Mouse (Mus musculus): ENCODE data around the gene Rbm20. TPM values are rescaled to one million over a fixed set of nuclear protein-coding genes. Genes with fewer than 3 reads are reported as not detected.

Gene Rbm20
- total and polyA plus RNA-seq, 3 experiments = 0.36 to 2.6 (median 2.3) TPM

DNA sequence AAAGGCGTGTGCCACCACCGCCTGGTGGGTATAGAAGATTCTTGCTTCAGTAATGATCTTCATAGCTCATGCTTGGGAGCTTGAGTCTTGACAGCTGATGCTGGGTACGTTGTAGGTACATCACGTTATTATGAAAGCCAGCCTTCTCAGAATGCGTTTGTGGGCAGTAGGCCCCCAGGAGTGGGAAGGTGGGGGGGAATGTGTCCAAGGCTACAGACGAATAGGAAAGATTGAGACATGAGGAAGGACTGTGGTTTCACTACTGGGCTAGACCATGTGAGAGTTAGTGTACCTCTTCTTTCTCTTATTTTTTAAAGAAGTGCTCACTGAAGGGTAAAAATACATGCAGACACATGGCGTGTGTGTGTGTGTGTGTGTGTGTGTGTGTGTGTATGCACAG is 8.3 kb upstream of the Rbm20 start:
- TF ChIP-seq POLR2AphosphoS5 (IDR thresholded peaks at IDR 0.05; ENCODE audit: insufficient replicate concordance, low read depth, low read length) = no peak
- TF ChIP-seq GATA1 (IDR thresholded peaks at IDR 0.05; ENCODE audit: borderline replicate concordance, low read length) = no peak
- no peak for TF ChIP-seq CTCF (IDR thresholded peaks at IDR 0.05; ENCODE audit: low read depth, low read length)
- TF ChIP-seq GATA2 (IDR thresholded peaks at IDR 0.05; ENCODE audit: borderline replicate concordance, low read depth, low read length) = no peak
- no peak for TF ChIP-seq TAL1 (conservative IDR thresholded peaks at IDR 0.05; ENCODE audit: low read depth, low read length)
- DNase-seq (ENCODE audit: low spot score) = no peak
- ATAC-seq (ENCODE audit: extremely low read depth, insufficient number of reproducible peaks, low FRiP score, poor library complexity, severe bottlenecking) = no peak
- Histone ChIP-seq H3K4me3 (ENCODE audit: low read depth, low read length) (no peak overlapping the region), H3K4me1 (ENCODE audit: insufficient read depth, low read depth, low read length) (no peaks in the 10 kb centered on the region), H3K9me3 (replicated peaks) (no peaks in the 10 kb centered on the region), H3K27me3 (ENCODE audit: insufficient read depth, low read length) (peaks cover 27% of the 10 kb centered on the region), H3K36me3 (replicated peaks) (no peaks in the 10 kb centered on the region)

- ATAC-seq (ENCODE audit: extremely low read depth, insufficient number of reproducible peaks, low FRiP score, poor library complexity, severe bottlenecking) = no peak
Measured at GRCm38 (mm10) chr19:53670625-53671141, 6.4 kb upstream of the Rbm20 start.

GRCm38 (mm10) chr19:53671432-53671831 is 5.7 kb upstream of the Rbm20 start:
- ATAC-seq (ENCODE audit: extremely low read depth, insufficient number of reproducible peaks, low FRiP score, poor library complexity, severe bottlenecking) (no peak), DNase-seq (ENCODE audit: low spot score) (no peak)
- H3K27me3 ChIP-seq (ENCODE audit: insufficient read depth, low read length) = peaks cover 34% of the 10 kb centered on the region
- H3K4me1 ChIP-seq (ENCODE audit: insufficient read depth, low read depth, low read length) = no peaks in the 10 kb centered on the region
- H3K9me3 ChIP-seq (replicated peaks) = no peaks in the 10 kb centered on the region
- H3K4me3 ChIP-seq (ENCODE audit: low read depth, low read length) = no peak overlapping the region
- H3K36me3 ChIP-seq (replicated peaks) = no peaks in the 10 kb centered on the region
- TF ChIP-seq GATA2 (IDR thresholded peaks at IDR 0.05; ENCODE audit: borderline replicate concordance, low read depth, low read length) = no peak

More at GRCm38 (mm10) chr19:53670625-53671141, 6.4 kb upstream of the Rbm20 start:
- H3K36me3 ChIP-seq (replicated peaks) = no peaks in the 10 kb centered on the region
- no peaks in the 10 kb centered on the region for H3K4me1 ChIP-seq (ENCODE audit: insufficient read depth, low read depth, low read length)
- peaks cover 33% of the 10 kb centered on the region for H3K27me3 ChIP-seq (ENCODE audit: insufficient read depth, low read length)
- TF ChIP-seq POLR2AphosphoS5 (IDR thresholded peaks at IDR 0.05; ENCODE audit: insufficient replicate concordance, low read depth, low read length) (no peak), CTCF (IDR thresholded peaks at IDR 0.05; ENCODE audit: low read depth, low read length) (no peak), GATA2 (IDR thresholded peaks at IDR 0.05; ENCODE audit: borderline replicate concordance, low read depth, low read length) (no peak), TAL1 (conservative IDR thresholded peaks at IDR 0.05; ENCODE audit: low read depth, low read length) (no peak), GATA1 (IDR thresholded peaks at IDR 0.05; ENCODE audit: borderline replicate concordance, low read length) (no peak)
- H3K4me3 ChIP-seq (ENCODE audit: low read depth, low read length) = no peak overlapping the region
- no peaks in the 10 kb centered on the region for H3K9me3 ChIP-seq (replicated peaks)
- DNase-seq (ENCODE audit: low spot score) = no peak

DNA sequence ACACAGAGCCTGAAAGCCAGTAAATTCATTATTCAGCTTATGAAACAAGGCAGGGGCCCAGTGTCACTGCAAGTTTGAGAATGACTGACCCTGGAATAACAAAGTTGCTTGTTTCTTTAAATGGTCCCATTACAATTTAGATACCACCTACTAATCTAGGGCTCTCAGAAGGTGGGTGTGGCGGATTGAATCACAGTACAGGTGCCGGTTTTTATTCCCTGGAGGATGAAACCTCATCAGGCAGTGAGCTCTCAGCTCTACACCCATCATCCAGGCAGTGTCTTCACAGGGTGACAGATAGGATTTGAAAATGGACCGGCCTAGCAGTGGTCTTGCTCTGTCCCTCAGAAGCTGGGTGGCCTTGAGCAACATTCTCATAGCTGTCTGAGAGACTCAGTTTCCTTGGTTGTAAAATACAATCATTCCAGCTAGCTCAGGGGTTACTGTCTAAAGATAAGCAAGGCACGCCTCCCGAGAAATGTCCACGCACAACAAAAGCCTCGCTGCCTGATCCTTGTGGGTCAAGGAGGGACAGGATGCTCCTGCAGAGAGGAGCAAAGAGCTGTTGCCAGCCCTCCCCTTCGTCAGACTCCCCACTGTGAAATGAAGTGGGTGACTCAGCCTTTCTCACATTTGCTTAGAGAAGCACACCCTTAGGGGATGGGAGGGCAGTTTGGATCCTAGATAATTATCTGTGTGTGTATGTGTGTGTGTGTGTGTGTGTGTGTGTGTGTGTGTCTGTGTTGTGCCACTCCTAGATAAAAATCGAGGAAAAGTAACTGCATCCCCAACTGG is 2.8 kb upstream of the Rbm20 start:
- no peak for TF ChIP-seq POLR2AphosphoS5 (IDR thresholded peaks at IDR 0.05; ENCODE audit: insufficient replicate concordance, low read depth, low read length)
- peaks cover 35% of the 10 kb centered on the region for H3K27me3 ChIP-seq (ENCODE audit: insufficient read depth, low read length)

DNA sequence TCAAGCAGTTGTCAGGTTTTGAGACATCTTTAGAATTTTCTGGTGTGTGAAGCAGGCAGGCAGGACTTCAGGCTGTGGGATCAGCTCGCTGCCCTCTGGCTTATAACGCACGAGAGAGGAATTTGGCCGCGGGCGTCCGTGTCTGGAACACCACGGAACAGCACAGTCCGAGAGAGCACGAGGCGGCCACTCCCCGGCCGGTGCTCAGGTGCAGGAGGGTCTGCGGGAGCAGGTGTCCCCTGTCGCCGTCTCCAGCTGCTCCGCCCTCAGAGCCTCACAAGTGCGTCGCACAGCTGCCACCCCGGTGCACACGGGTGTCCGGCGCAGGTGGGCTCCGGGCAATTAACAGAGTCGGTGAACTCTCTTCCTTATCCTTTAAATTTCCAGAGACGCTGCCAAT is 878 bp upstream of the Rbm20 start:
- Histone ChIP-seq H3K4me3 (ENCODE audit: low read depth, low read length) (no peak overlapping the region), H3K36me3 (replicated peaks) (no peaks in the 10 kb centered on the region), H3K27me3 (ENCODE audit: insufficient read depth, low read length) (peaks cover 23% of the 10 kb centered on the region), H3K9me3 (replicated peaks) (no peaks in the 10 kb centered on the region), H3K4me1 (ENCODE audit: insufficient read depth, low read depth, low read length) (no peaks in the 10 kb centered on the region)
- DNase-seq (ENCODE audit: low spot score) = no peak
- TF ChIP-seq GATA1 (IDR thresholded peaks at IDR 0.05; ENCODE audit: borderline replicate concordance, low read length) (no peak), GATA2 (IDR thresholded peaks at IDR 0.05; ENCODE audit: borderline replicate concordance, low read depth, low read length) (no peak), POLR2AphosphoS5 (IDR thresholded peaks at IDR 0.05; ENCODE audit: insufficient replicate concordance, low read depth, low read length) (no peak), CTCF (IDR thresholded peaks at IDR 0.05; ENCODE audit: low read depth, low read length) (no peak)
- no peak for ATAC-seq (ENCODE audit: extremely low read depth, insufficient number of reproducible peaks, low FRiP score, poor library complexity, severe bottlenecking)

More for the DNA sequence above, 2.8 kb upstream of the Rbm20 start:
- no peak for DNase-seq (ENCODE audit: low spot score)
- H3K36me3 ChIP-seq (replicated peaks) = no peaks in the 10 kb centered on the region
- no peak overlapping the region for H3K4me3 ChIP-seq (ENCODE audit: low read depth, low read length)
- ATAC-seq (ENCODE audit: extremely low read depth, insufficient number of reproducible peaks, low FRiP score, poor library complexity, severe bottlenecking) = no peak
- no peaks in the 10 kb centered on the region for H3K4me1 ChIP-seq (ENCODE audit: insufficient read depth, low read depth, low read length)
- H3K9me3 ChIP-seq (replicated peaks) = no peaks in the 10 kb centered on the region

DNA sequence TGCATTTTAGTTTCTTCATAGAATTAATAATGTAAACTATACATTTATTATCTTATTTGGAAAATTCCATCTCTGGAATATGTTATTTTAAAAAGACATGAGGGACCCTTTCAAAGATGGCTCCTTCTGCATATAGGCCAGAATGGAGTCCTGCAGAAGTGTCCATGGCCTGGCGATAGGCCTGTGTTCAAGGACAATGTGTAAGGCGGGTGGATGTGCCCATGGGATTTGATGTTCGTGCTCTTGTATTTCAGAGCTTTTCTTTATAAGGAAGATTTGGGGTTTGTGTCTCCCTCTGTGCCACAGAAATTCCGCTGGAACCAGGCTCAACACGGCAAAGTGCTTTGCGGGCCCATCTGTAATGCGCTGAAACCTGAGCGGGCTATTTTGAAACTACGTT is 2.1 kb downstream of the Rbm20 start:
- DNase-seq (ENCODE audit: low spot score) (no peak), ATAC-seq (ENCODE audit: extremely low read depth, insufficient number of reproducible peaks, low FRiP score, poor library complexity, severe bottlenecking) (no peak)
- Histone ChIP-seq H3K4me3 (ENCODE audit: low read depth, low read length) (no peak overlapping the region), H3K4me1 (ENCODE audit: insufficient read depth, low read depth, low read length) (no peaks in the 10 kb centered on the region), H3K9me3 (replicated peaks) (no peaks in the 10 kb centered on the region), H3K27me3 (ENCODE audit: insufficient read depth, low read length) (peaks cover 20% of the 10 kb centered on the region), H3K36me3 (replicated peaks) (no peaks in the 10 kb centered on the region)
- TF ChIP-seq GATA2 (IDR thresholded peaks at IDR 0.05; ENCODE audit: borderline replicate concordance, low read depth, low read length) (no peak), GATA1 (IDR thresholded peaks at IDR 0.05; ENCODE audit: borderline replicate concordance, low read length) (no peak), TAL1 (conservative IDR thresholded peaks at IDR 0.05; ENCODE audit: low read depth, low read length) (no peak), POLR2AphosphoS5 (IDR thresholded peaks at IDR 0.05; ENCODE audit: insufficient replicate concordance, low read depth, low read length) (no peak), CTCF (IDR thresholded peaks at IDR 0.05; ENCODE audit: low read depth, low read length) (no peak)

All from G1E (cell line).